In the genomic region with DNA sequence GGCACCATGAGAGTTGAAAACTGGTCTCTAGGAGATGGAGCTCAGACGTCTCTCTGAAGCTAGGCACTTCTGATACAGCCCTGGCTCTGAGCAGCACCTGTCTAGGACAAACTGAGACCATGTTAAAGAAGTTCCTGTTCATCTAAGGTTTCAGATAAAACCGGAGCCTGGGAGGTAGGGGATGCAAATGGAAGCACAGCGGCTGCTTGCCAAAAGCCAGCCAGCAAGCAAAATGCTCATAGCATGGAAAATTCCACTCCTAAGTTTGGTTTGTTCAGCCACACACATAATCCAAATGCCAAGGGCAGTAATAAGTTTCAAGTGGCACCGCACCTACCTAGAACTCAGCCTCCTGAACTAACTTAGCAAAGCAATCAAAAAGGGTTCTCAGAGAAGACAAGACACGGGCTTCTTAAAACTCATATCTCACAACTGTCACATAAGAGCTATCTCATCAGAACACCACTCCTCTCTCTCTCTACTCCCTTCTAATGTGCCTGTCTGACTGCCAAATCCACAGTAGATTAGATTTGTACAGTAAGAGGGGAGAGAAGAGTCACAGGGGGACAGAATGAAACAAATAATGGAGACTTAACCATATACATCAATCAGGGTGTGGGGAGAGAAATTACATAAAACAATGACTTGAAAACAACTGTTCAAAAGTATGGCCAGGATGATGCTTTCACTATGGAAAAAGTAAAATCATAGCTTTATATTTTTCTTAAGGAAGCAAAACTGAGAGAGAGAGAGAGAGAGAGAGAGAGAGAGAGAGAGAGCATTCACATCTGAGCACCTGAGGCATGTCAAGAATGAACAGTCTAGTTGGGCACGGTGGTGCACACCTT, we compare ENCODE assay signal across 16 mouse cellular contexts. TPM values are rescaled to one million over a fixed set of nuclear protein-coding genes. Genes with fewer than 3 reads are reported as not detected.
A peak's percentile ranks its signal among the peaks of the same experiment; 100 is the strongest.
DNase-seq lines count a peak whose midpoint lies in the region; ATAC-seq and TF ChIP-seq lines count a peak whose summit lies in the region.
"Had no signal": no experiment of that assay in that cellular context is flagged by ENCODE, and none has a peak within 500 bp of the region (broad histone marks: within the 10 kb centered on the region; RNA-seq: fewer than 3 reads in every experiment).

No protein-coding gene starts in this region.

- peak; percentile 78 for DNase-seq in kidney, adult 2 months
- DNase-seq in adrenal gland, postnatal 14 days: peak; percentile 52
- peak; percentile 69 for DNase-seq in kidney, postnatal 14 days
- DNase-seq in lung, postnatal 36 days: peak; percentile 73
- DNase-seq in forebrain, embryonic 11.5 days (ENCODE audit: low spot score): no peak
- no peak for DNase-seq in heart, postnatal 36 days
- no peak for DNase-seq in cerebellum, postnatal 14 days
- DNase-seq: gastrocnemius, postnatal 25 days; heart, postnatal 4 days had no signal

- ATAC-seq in kidney, embryonic 14.5 days (ENCODE audit: low FRiP score, low TSS enrichment): no peak
- no peak for ATAC-seq in forebrain, embryonic 11.5 days (replicated peaks; ENCODE audit: low FRiP score)
- ATAC-seq: forebrain, embryonic 16.5 days had no signal

- no peak overlapping the region for H3K9ac ChIP-seq in kidney, embryonic 14.5 days (ENCODE audit: low read depth, low read length)
- H3K9ac ChIP-seq in forebrain, embryonic 11.5 days (ENCODE audit: low read length): no peak overlapping the region
- H3K9ac ChIP-seq: embryonic facial prominence, embryonic 15.5 days had no signal

- no peak for TF ChIP-seq POLR2A in kidney, adult 2 months (IDR thresholded peaks at IDR 0.05; ENCODE audit: low read depth, low read length)

- H3K4me2 ChIP-seq in kidney, embryonic 14.5 days (replicated peaks; ENCODE audit: low read depth, low read length): no peak overlapping the region
- no peak overlapping the region for H3K4me2 ChIP-seq in forebrain, embryonic 11.5 days (ENCODE audit: low read depth, low read length, severe bottlenecking)
- H3K4me2 ChIP-seq: embryonic facial prominence, embryonic 15.5 days; heart, embryonic 11.5 days had no signal

- 44% methylated on average over 6 of the region's 6 CpGs for WGBS in kidney, adult 2 months
- WGBS in kidney, embryonic 14.5 days: 76% methylated on average over 6 of the region's 6 CpGs
- WGBS in forebrain, embryonic 11.5 days: 84% methylated on average over 6 of the region's 6 CpGs

- no peak for TF ChIP-seq CTCF in kidney, adult 2 months (conservative IDR thresholded peaks at IDR 0.05; ENCODE audit: insufficient read depth, insufficient read length, low read depth, low read length)

- intact Hi-C loops in heart, postnatal 36 days (cut with DNase I): no loop called here

- H3K27ac ChIP-seq in kidney, adult 2 months (ENCODE audit: insufficient read depth, low read depth, low read length): peak overlapping the region; percentile 88
- H3K27ac ChIP-seq in kidney, embryonic 14.5 days (ENCODE audit: low read depth, low read length): no peak overlapping the region
- no peak overlapping the region for H3K27ac ChIP-seq in forebrain, embryonic 11.5 days (ENCODE audit: low read depth, low read length)
- H3K27ac ChIP-seq: embryonic facial prominence, embryonic 15.5 days; layer of hippocampus, adult 2 months; midbrain, embryonic 10.5 days had no signal

- H3K36me3 ChIP-seq in kidney, adult 2 months (ENCODE audit: control insufficient read depth, insufficient read depth, low read length): no peaks in the 10 kb centered on the region
- no peaks in the 10 kb centered on the region for H3K36me3 ChIP-seq in kidney, embryonic 14.5 days (ENCODE audit: control insufficient read depth, insufficient read depth, low read length)
- H3K36me3 ChIP-seq in forebrain, embryonic 11.5 days (ENCODE audit: control insufficient read depth, insufficient read depth, low read length): no peaks in the 10 kb centered on the region
- H3K36me3 ChIP-seq: embryonic facial prominence, embryonic 15.5 days; midbrain, embryonic 10.5 days had no signal

- peaks cover 19% of the 10 kb centered on the region for H3K4me1 ChIP-seq in kidney, adult 2 months (ENCODE audit: control insufficient read depth, insufficient read depth, low read length)
- peaks cover 7% of the 10 kb centered on the region for H3K4me1 ChIP-seq in kidney, embryonic 14.5 days (ENCODE audit: control insufficient read depth, insufficient read depth, low read length)
- H3K4me1 ChIP-seq in forebrain, embryonic 11.5 days (replicated peaks; ENCODE audit: control insufficient read depth, insufficient read depth, low read length): no peaks in the 10 kb centered on the region

- H3K9me3 ChIP-seq in kidney, embryonic 14.5 days (ENCODE audit: control insufficient read depth, low read length): no peaks in the 10 kb centered on the region
- no peaks in the 10 kb centered on the region for H3K9me3 ChIP-seq in forebrain, embryonic 11.5 days (ENCODE audit: control insufficient read depth, low read length)
- H3K9me3 ChIP-seq: embryonic facial prominence, embryonic 15.5 days; midbrain, embryonic 10.5 days had no signal

- H3K27me3 ChIP-seq in kidney, adult 2 months (replicated peaks; ENCODE audit: control insufficient read depth, insufficient read depth, low read length): no peaks in the 10 kb centered on the region
- no peaks in the 10 kb centered on the region for H3K27me3 ChIP-seq in kidney, embryonic 14.5 days (ENCODE audit: control insufficient read depth, insufficient read depth, low read length)
- H3K27me3 ChIP-seq in forebrain, embryonic 11.5 days (ENCODE audit: control insufficient read depth, insufficient read depth, low read length): no peaks in the 10 kb centered on the region
- H3K27me3 ChIP-seq: embryonic facial prominence, embryonic 15.5 days had no signal

- no peak overlapping the region for H3K4me3 ChIP-seq in kidney, adult 2 months (ENCODE audit: insufficient read depth, low read depth, low read length)
- no peak overlapping the region for H3K4me3 ChIP-seq in kidney, embryonic 14.5 days (ENCODE audit: low read length)
- no peak overlapping the region for H3K4me3 ChIP-seq in forebrain, embryonic 11.5 days (ENCODE audit: low read depth, low read length)
- H3K4me3 ChIP-seq: embryonic facial prominence, embryonic 15.5 days; layer of hippocampus, adult 2 months; midbrain, embryonic 10.5 days; myocyte had no signal

RNA-seq across cellular contexts. Expression of a gene that starts 13.1 kb away (rescaled TPM):
- polyA plus RNA-seq in kidney, adult 2 months (2012; rRNA removed): 37.1 and 43.1 TPM in 2 replicates
- polyA plus RNA-seq in kidney, embryonic 14.5 days (2014; fragmentation: Nextera tagmentation; extraction: Ambion mirVana): 10.7 and 16.0 TPM in 2 replicates
- 46.3 and 47.1 TPM in 2 replicates for total RNA-seq in adrenal gland, postnatal 14 days (2021)
- polyA plus RNA-seq in forebrain, embryonic 11.5 days (2014; fragmentation: Nextera tagmentation; extraction: Ambion mirVana): 3.0 and 3.3 TPM in 2 replicates
- 10 to 100 TPM in 1 of 2 experiments, 1 to 10 TPM in 1; 9.4 to 10.2 TPM for total RNA-seq in heart, postnatal 36 days (2021)

RNA-seq across cellular contexts. Expression of a gene that starts 43.3 kb away (rescaled TPM):
- 23.0 and 26.3 TPM in 2 replicates for polyA plus RNA-seq in kidney, adult 2 months (2012; rRNA removed)
- polyA plus RNA-seq in kidney, embryonic 14.5 days (2014; fragmentation: Nextera tagmentation; extraction: Ambion mirVana): 111 and 115 TPM in 2 replicates
- 32.9 and 34.5 TPM in 2 replicates for total RNA-seq in adrenal gland, postnatal 14 days (2021)
- 92.7 and 97.0 TPM in 2 replicates for polyA plus RNA-seq in forebrain, embryonic 11.5 days (2014; fragmentation: Nextera tagmentation; extraction: Ambion mirVana)
- total RNA-seq in heart, postnatal 36 days (2021): 10 to 100 TPM; 14.9 to 18.3 TPM

Comparison
In these comparisons a context has a peak if more than half of its experiments do, and no peak if none do; other contexts are left out.
1. DNase-seq: peak in kidney, adult 2 months (single experiment), adrenal gland, postnatal 14 days (single experiment), kidney, postnatal 14 days (single experiment) and lung, postnatal 36 days (single experiment); none in forebrain, embryonic 11.5 days (single experiment), heart, postnatal 36 days (0 of 2) and cerebellum, postnatal 14 days (0 of 2).